Comparison of ENCODE assay signal across 26 mouse cellular contexts in genomic region chr2:31925936-31926335, GRCm38 (mm10). TPM values are rescaled to one million over a fixed set of nuclear protein-coding genes. Genes with fewer than 3 reads are reported as not detected.
DNase-seq lines count a peak whose midpoint lies in the region; ATAC-seq and TF ChIP-seq lines count a peak whose summit lies in the region.
"Had no signal": no experiment of that assay in that cellular context is flagged by ENCODE, and none has a peak within 500 bp of the region (broad histone marks: within the 10 kb centered on the region; RNA-seq: fewer than 3 reads in every experiment).

No protein-coding gene starts in this region.

- H3K36me3 ChIP-seq in hindbrain, embryonic 13.5 days: no peaks in the 10 kb centered on the region
- H3K36me3 ChIP-seq in hindbrain, embryonic 10.5 days: no peaks in the 10 kb centered on the region
- no peaks in the 10 kb centered on the region for H3K36me3 ChIP-seq in kidney, adult 2 months (ENCODE audit: control insufficient read depth, insufficient read depth, low read length)
- H3K36me3 ChIP-seq in midbrain, embryonic 11.5 days (ENCODE audit: control insufficient read depth, insufficient read depth, low read length): no peaks in the 10 kb centered on the region
- H3K36me3 ChIP-seq in midbrain, embryonic 14.5 days (ENCODE audit: control insufficient read depth, insufficient read depth, low read length): no peaks in the 10 kb centered on the region
- H3K36me3 ChIP-seq: embryonic facial prominence, embryonic 12.5 days; embryonic facial prominence, embryonic 15.5 days; forebrain, embryonic 15.5 days; G1E; heart, embryonic 10.5 days; heart, embryonic 13.5 days; hindbrain, embryonic 12.5 days had no signal

- H3K4me2 ChIP-seq in hindbrain, embryonic 13.5 days: no peak overlapping the region
- no peak overlapping the region for H3K4me2 ChIP-seq in midbrain, embryonic 11.5 days
- no peak overlapping the region for H3K4me2 ChIP-seq in midbrain, embryonic 14.5 days (ENCODE audit: low read length)
- H3K4me2 ChIP-seq: embryonic facial prominence, embryonic 12.5 days; embryonic facial prominence, embryonic 15.5 days; forebrain, embryonic 15.5 days; heart, embryonic 13.5 days; hindbrain, embryonic 12.5 days had no signal

- peak overlapping the region; percentile 29; the same call in 1 of the 2 replicates for H3K9ac ChIP-seq in hindbrain, embryonic 13.5 days
- H3K9ac ChIP-seq in midbrain, embryonic 11.5 days (ENCODE audit: low read length): no peak overlapping the region
- no peak overlapping the region for H3K9ac ChIP-seq in midbrain, embryonic 14.5 days (replicated peaks; ENCODE audit: low read length)
- H3K9ac ChIP-seq: embryonic facial prominence, embryonic 12.5 days; embryonic facial prominence, embryonic 15.5 days; forebrain, embryonic 15.5 days; heart, embryonic 13.5 days; hindbrain, embryonic 12.5 days had no signal

- H3K4me1 ChIP-seq in hindbrain, embryonic 13.5 days (replicated peaks): no peaks in the 10 kb centered on the region
- H3K4me1 ChIP-seq in hindbrain, embryonic 10.5 days (replicated peaks): peaks cover 5% of the 10 kb centered on the region; the same call in 1 of the 2 replicates
- H3K4me1 ChIP-seq in kidney, adult 2 months (ENCODE audit: control insufficient read depth, insufficient read depth, low read length): peaks cover 11% of the 10 kb centered on the region
- H3K4me1 ChIP-seq in midbrain, embryonic 11.5 days (ENCODE audit: control insufficient read depth, insufficient read depth, low read length): no peaks in the 10 kb centered on the region
- 0 out of 2 replicates have a peak, but pooled peaks cover 3% of the 10 kb centered on the region for H3K4me1 ChIP-seq in midbrain, embryonic 14.5 days (ENCODE audit: control insufficient read depth, insufficient read depth, low read length)
- H3K4me1 ChIP-seq: embryonic facial prominence, embryonic 12.5 days; embryonic facial prominence, embryonic 15.5 days; forebrain, embryonic 15.5 days; heart, embryonic 13.5 days; hindbrain, embryonic 12.5 days had no signal

- TF ChIP-seq POLR2A in kidney, adult 2 months (IDR thresholded peaks at IDR 0.05; ENCODE audit: low read depth, low read length): no peak

- peaks cover 17% of the 10 kb centered on the region; the same call in 1 of the 2 replicates for H3K27me3 ChIP-seq in hindbrain, embryonic 13.5 days
- peaks cover 8% of the 10 kb centered on the region; the same call in 1 of the 2 replicates for H3K27me3 ChIP-seq in hindbrain, embryonic 10.5 days (ENCODE audit: insufficient read depth, poor library complexity, severe bottlenecking)
- no peaks in the 10 kb centered on the region for H3K27me3 ChIP-seq in kidney, adult 2 months (replicated peaks; ENCODE audit: control insufficient read depth, insufficient read depth, low read length)
- no peaks in the 10 kb centered on the region for H3K27me3 ChIP-seq in midbrain, embryonic 11.5 days (ENCODE audit: control insufficient read depth, insufficient read depth, low read length)
- no peaks in the 10 kb centered on the region for H3K27me3 ChIP-seq in midbrain, embryonic 14.5 days (ENCODE audit: control insufficient read depth, insufficient read depth, low read length)
- H3K27me3 ChIP-seq: embryonic facial prominence, embryonic 12.5 days; forebrain, embryonic 15.5 days had no signal

- H3K9me3 ChIP-seq in hindbrain, embryonic 13.5 days: no peaks in the 10 kb centered on the region
- no peaks in the 10 kb centered on the region for H3K9me3 ChIP-seq in hindbrain, embryonic 10.5 days
- no peaks in the 10 kb centered on the region for H3K9me3 ChIP-seq in midbrain, embryonic 11.5 days (ENCODE audit: control insufficient read depth, low read length)
- no peaks in the 10 kb centered on the region for H3K9me3 ChIP-seq in midbrain, embryonic 14.5 days (ENCODE audit: control insufficient read depth, low read length)
- H3K9me3 ChIP-seq: embryonic facial prominence, embryonic 12.5 days; embryonic facial prominence, embryonic 15.5 days; forebrain, embryonic 15.5 days; G1E; heart, embryonic 10.5 days; heart, embryonic 13.5 days; hindbrain, embryonic 12.5 days had no signal

- no peak overlapping the region for H3K27ac ChIP-seq in hindbrain, embryonic 13.5 days
- H3K27ac ChIP-seq in hindbrain, embryonic 10.5 days: no peak overlapping the region
- H3K27ac ChIP-seq in kidney, adult 2 months (ENCODE audit: insufficient read depth, low read depth, low read length): no peak overlapping the region
- H3K27ac ChIP-seq in midbrain, embryonic 11.5 days (ENCODE audit: low read depth, low read length): no peak overlapping the region
- no peak overlapping the region for H3K27ac ChIP-seq in midbrain, embryonic 14.5 days (replicated peaks; ENCODE audit: low read depth, low read length)
- H3K27ac ChIP-seq: embryonic facial prominence, embryonic 12.5 days; embryonic facial prominence, embryonic 15.5 days; forebrain, embryonic 15.5 days; heart, adult 2 months; heart, embryonic 10.5 days; heart, embryonic 13.5 days; hindbrain, embryonic 12.5 days had no signal

- no peak overlapping the region for H3K4me3 ChIP-seq in hindbrain, embryonic 13.5 days
- H3K4me3 ChIP-seq in hindbrain, embryonic 10.5 days: no peak overlapping the region
- H3K4me3 ChIP-seq in kidney, adult 2 months (ENCODE audit: insufficient read depth, low read depth, low read length): no peak overlapping the region
- H3K4me3 ChIP-seq in midbrain, embryonic 11.5 days (ENCODE audit: low read depth, low read length): no peak overlapping the region
- no peak overlapping the region for H3K4me3 ChIP-seq in midbrain, embryonic 14.5 days (replicated peaks; ENCODE audit: low read depth, low read length)
- H3K4me3 ChIP-seq: embryonic facial prominence, embryonic 12.5 days; embryonic facial prominence, embryonic 15.5 days; forebrain, embryonic 15.5 days; heart, adult 2 months; heart, embryonic 10.5 days; heart, embryonic 13.5 days; hindbrain, embryonic 12.5 days had no signal

- DNase-seq in hindbrain, embryonic 10.5 days (ENCODE audit: low spot score): no peak
- DNase-seq in kidney, adult 2 months: peak; percentile 56
- no peak for DNase-seq in kidney, postnatal 4 days
- DNase-seq in midbrain, embryonic 11.5 days (ENCODE audit: low spot score, missing footprints): peak; percentile 49
- DNase-seq in midbrain, embryonic 14.5 days: no peak
- DNase-seq in frontal cortex, postnatal 10 days (ENCODE audit: low spot score in 2 of 2): no peak
- DNase-seq: adrenal gland, adult 2 months; adrenal gland, postnatal 25 days; B cell, adult 2 months; cerebellum, adult 18-20 months; cerebellum, adult 9-10 months; cerebellum, postnatal 25 days; gastrocnemius, postnatal 10 days; gastrocnemius, postnatal 36 days; heart, adult 2 months; heart, postnatal 14 days; heart, postnatal 4 days had no signal

- no peak for ATAC-seq in hindbrain, embryonic 13.5 days (ENCODE audit: low FRiP score)
- no peak for ATAC-seq in midbrain, embryonic 11.5 days (ENCODE audit: low FRiP score)
- no peak for ATAC-seq in midbrain, embryonic 14.5 days (ENCODE audit: low FRiP score, low TSS enrichment)
- ATAC-seq: forebrain, embryonic 15.5 days; hindbrain, embryonic 16.5 days had no signal

- 66% methylated on average over 4 of the region's 4 CpGs for WGBS in hindbrain, embryonic 13.5 days
- 76% methylated on average over 4 of the region's 4 CpGs for WGBS in hindbrain, embryonic 10.5 days
- WGBS in kidney, adult 2 months: 36% methylated on average over 4 of the region's 4 CpGs
- 68% methylated on average over 4 of the region's 4 CpGs for WGBS in midbrain, embryonic 11.5 days
- 58% methylated on average over 4 of the region's 4 CpGs for WGBS in midbrain, embryonic 14.5 days

- TF ChIP-seq CTCF in kidney, adult 2 months (conservative IDR thresholded peaks at IDR 0.05; ENCODE audit: insufficient read depth, insufficient read length, low read depth, low read length): no peak

RNA-seq across cellular contexts. Expression of gene Aif1l, which starts 24.0 kb away (rescaled TPM):
- 25.9 and 30.6 TPM in 2 replicates for polyA plus RNA-seq in hindbrain, embryonic 13.5 days (2015; fragmentation: Nextera tagmentation; extraction: Ambion mirVana)
- polyA plus RNA-seq in hindbrain, embryonic 10.5 days (2016; fragmentation: Nextera tagmentation; extraction: Ambion mirVana): 47.3 and 71.6 TPM in 2 replicates
- polyA plus RNA-seq in kidney, adult 2 months (2012; rRNA removed): 152 and 177 TPM in 2 replicates
- 65.0 and 65.7 TPM in 2 replicates for polyA plus RNA-seq in midbrain, embryonic 11.5 days (2014; fragmentation: Nextera tagmentation; extraction: Ambion mirVana)
- polyA plus RNA-seq in midbrain, embryonic 14.5 days (2014; fragmentation: Nextera tagmentation; extraction: Ambion mirVana): 24.2 and 34.7 TPM in 2 replicates
- polyA plus RNA-seq: G1E had no signal

RNA-seq across cellular contexts. Expression of gene Lamc3, which starts 38.8 kb away (rescaled TPM):
- 6.3 and 7.0 TPM in 2 replicates for polyA plus RNA-seq in hindbrain, embryonic 13.5 days (2015; fragmentation: Nextera tagmentation; extraction: Ambion mirVana)
- polyA plus RNA-seq in hindbrain, embryonic 10.5 days (2016; fragmentation: Nextera tagmentation; extraction: Ambion mirVana): 8.4 and 8.6 TPM in 2 replicates
- polyA plus RNA-seq in kidney, adult 2 months (2012; rRNA removed): 20.7 and 24.8 TPM in 2 replicates
- polyA plus RNA-seq in midbrain, embryonic 11.5 days (2014; fragmentation: Nextera tagmentation; extraction: Ambion mirVana): 7.7 and 9.6 TPM in 2 replicates
- polyA plus RNA-seq in midbrain, embryonic 14.5 days (2014; fragmentation: Nextera tagmentation; extraction: Ambion mirVana): 1.1 and 6.6 TPM in 2 replicates
- polyA plus RNA-seq: G1E had no signal

RNA-seq across cellular contexts. Expression of gene Nup214, which starts 48.3 kb away (rescaled TPM):
- polyA plus RNA-seq in hindbrain, embryonic 13.5 days (2015; fragmentation: Nextera tagmentation; extraction: Ambion mirVana): 80.8 and 83.5 TPM in 2 replicates
- 99.3 and 109 TPM in 2 replicates for polyA plus RNA-seq in hindbrain, embryonic 10.5 days (2016; fragmentation: Nextera tagmentation; extraction: Ambion mirVana)
- 41.3 and 41.8 TPM in 2 replicates for polyA plus RNA-seq in kidney, adult 2 months (2012; rRNA removed)
- polyA plus RNA-seq in midbrain, embryonic 11.5 days (2014; fragmentation: Nextera tagmentation; extraction: Ambion mirVana): 64.6 and 64.7 TPM in 2 replicates
- 48.2 and 59.9 TPM in 2 replicates for polyA plus RNA-seq in midbrain, embryonic 14.5 days (2014; fragmentation: Nextera tagmentation; extraction: Ambion mirVana)

Comparison
In these comparisons a context has a peak if more than half of its experiments do, and no peak if none do; other contexts are left out.
1. DNase-seq: peak in kidney, adult 2 months (single experiment) and midbrain, embryonic 11.5 days (single experiment); none in hindbrain, embryonic 10.5 days (single experiment), kidney, postnatal 4 days (0 of 2), midbrain, embryonic 14.5 days (single experiment) and frontal cortex, postnatal 10 days (0 of 2).